Mouse (Mus musculus): Measurements from ENCODE around the gene Fhit.
"Not testable (repeated sequence)": the region's sequence is repeated elsewhere in the genome, so short reads cannot be mapped to it uniquely, and the experiment has no call there.

Gene Fhit

GRCm38 (mm10) chr14:10917893-10918803, 243.7 kb downstream of the Fhit start:
- no peak for DNase-seq

GRCm38 (mm10) chr14:10908011-10908410, 253.8 kb downstream of the Fhit start:
- DNase-seq, result no peak

- no peak for DNase-seq
These were observed 279.1 kb downstream of the Fhit start for GRCm38 (mm10) chr14:10882759-10883158.

- DNase-seq, result no peak
These were observed 281.1 kb downstream of the Fhit start for GRCm38 (mm10) chr14:10880749-10881148.

GRCm38 (mm10) chr14:10874595-10875372, 287.1 kb downstream of the Fhit start:
- DNase-seq, result no peak

GRCm38 (mm10) chr14:10857606-10858005, 304.2 kb downstream of the Fhit start:
- DNase-seq, result no peak

GRCm38 (mm10) chr14:10851936-10852335, 309.9 kb downstream of the Fhit start:
- DNase-seq, result no peak

- DNase-seq, result no peak
These were observed 325.8 kb downstream of the Fhit start for GRCm38 (mm10) chr14:10836001-10836400.

GRCm38 (mm10) chr14:10824819-10825218, 337.0 kb downstream of the Fhit start:
- DNase-seq, result no peak

GRCm38 (mm10) chr14:10813551-10813950, 348.3 kb downstream of the Fhit start:
- no peak for DNase-seq

GRCm38 (mm10) chr14:10798489-10799180, 363.2 kb downstream of the Fhit start:
- no peak for DNase-seq

- no peak for DNase-seq
These were observed 364.2 kb downstream of the Fhit start for GRCm38 (mm10) chr14:10797595-10797994.

GRCm38 (mm10) chr14:10795498-10796075, 366.2 kb downstream of the Fhit start:
- DNase-seq, result no peak

- DNase-seq, result no peak
These were observed 377.9 kb downstream of the Fhit start for GRCm38 (mm10) chr14:10783929-10784328.

- DNase-seq, result no peak
These were observed 383.1 kb downstream of the Fhit start for GRCm38 (mm10) chr14:10778721-10779120.

GRCm38 (mm10) chr14:10754883-10755282, 407.0 kb downstream of the Fhit start:
- not testable (repeated sequence) for DNase-seq

GRCm38 (mm10) chr14:10738076-10738475, 423.8 kb downstream of the Fhit start:
- no peak for DNase-seq

GRCm38 (mm10) chr14:10722525-10722924, 439.3 kb downstream of the Fhit start:
- DNase-seq, result no peak

GRCm38 (mm10) chr14:10712916-10713315, 448.9 kb downstream of the Fhit start:
- no peak for DNase-seq

GRCm38 (mm10) chr14:10712522-10712881, 449.3 kb downstream of the Fhit start:
- no peak for DNase-seq

GRCm38 (mm10) chr14:10711841-10712521, 449.9 kb downstream of the Fhit start:
- no peak for DNase-seq

- DNase-seq, result no peak
These were observed 451.0 kb downstream of the Fhit start for GRCm38 (mm10) chr14:10710796-10711311.

Measured in cerebellum, adult 11 months (tissue).